Mouse (Mus musculus): ENCODE data around the gene Rreb1.

The Rreb1 gene

GRCm38 (mm10) chr13:37920727-37921126 is 142.5 kb downstream of the Rreb1 start:
- no peak for DNase-seq

DNA sequence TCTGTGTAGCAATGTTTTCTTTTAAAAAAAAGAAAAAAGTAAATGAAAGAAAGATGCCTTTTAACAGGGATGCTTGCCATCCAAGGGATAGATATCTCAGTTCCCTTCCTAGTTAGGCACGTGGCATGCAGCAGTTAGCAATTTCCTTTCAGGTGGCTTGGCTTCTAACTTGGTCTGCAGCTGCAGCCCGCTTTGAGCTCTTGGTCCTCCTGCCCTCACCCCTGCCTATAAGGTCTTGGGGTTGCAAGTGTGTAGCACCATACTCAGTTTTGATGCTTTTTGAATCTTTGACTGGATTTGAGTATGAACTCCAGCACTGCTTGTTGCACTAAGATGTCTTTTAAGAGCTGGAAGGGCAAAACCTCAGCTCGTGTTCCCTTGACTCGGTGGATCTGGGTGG is 144.9 kb downstream of the Rreb1 start:
- no peak for DNase-seq

GRCm38 (mm10) chr13:37923643-37924460 is 145.7 kb downstream of the Rreb1 start:
- no peak for DNase-seq

DNA sequence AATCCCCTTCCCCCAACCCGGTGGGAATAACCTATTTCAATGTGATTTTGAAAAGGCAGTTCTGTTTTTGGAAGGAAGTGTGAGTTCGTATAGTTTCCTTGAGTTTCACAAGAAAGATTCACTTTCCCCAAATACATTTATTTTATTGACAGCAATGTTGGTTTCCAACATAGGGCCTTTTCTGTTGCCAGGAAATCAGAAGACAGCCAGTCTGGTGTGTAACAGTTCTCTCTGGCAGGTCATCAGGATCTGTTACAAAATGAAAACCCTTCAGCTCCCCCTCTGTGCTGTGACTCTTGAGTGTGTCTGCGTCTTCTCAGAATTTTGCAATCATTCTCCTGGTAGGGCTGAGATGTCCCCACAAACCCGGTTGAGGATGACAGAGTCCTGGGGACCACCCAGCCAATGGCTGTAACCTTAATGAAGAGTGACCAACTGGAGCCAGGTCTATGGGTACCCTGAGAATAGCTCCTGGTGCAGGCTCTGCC is 146.3 kb downstream of the Rreb1 start:
- no peak for DNase-seq

- DNase-seq, result no peak
Measured at GRCm38 (mm10) chr13:37926394-37926793, 148.2 kb downstream of the Rreb1 start.

GRCm38 (mm10) chr13:37929532-37929931 is 151.3 kb downstream of the Rreb1 start:
- no peak for DNase-seq

GRCm38 (mm10) chr13:37930091-37930490 is 151.9 kb downstream of the Rreb1 start:
- no peak for DNase-seq

- DNase-seq, result no peak
Measured at GRCm38 (mm10) chr13:37930621-37931020, 152.4 kb downstream of the Rreb1 start.

GRCm38 (mm10) chr13:37931210-37931922 is 153.2 kb downstream of the Rreb1 start:
- DNase-seq, result no peak

GRCm38 (mm10) chr13:37934075-37934474 is 155.9 kb downstream of the Rreb1 start:
- no peak for DNase-seq

- no peak for DNase-seq
Measured at GRCm38 (mm10) chr13:37934920-37935319, 156.7 kb downstream of the Rreb1 start.

DNA sequence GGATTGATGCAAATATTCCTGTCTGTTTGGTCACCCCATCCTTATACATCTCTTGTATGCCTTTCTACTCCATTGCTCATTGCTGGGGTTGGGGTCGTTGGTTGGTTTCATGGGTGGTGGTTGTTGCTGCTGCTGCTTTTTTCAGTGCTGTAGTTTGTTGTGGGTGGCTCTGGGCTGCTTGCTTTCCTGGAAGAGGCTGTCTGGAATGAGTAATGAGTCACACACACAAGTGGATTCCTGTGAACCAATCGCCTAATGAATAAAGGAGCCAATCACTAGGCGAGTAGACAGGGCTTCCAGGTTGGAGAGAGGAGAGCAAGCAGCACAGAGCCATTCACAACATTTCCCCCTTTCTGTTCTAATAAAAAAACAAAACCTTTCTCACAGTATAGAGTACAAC is 158.2 kb downstream of the Rreb1 start:
- DNase-seq, result no peak

DNA sequence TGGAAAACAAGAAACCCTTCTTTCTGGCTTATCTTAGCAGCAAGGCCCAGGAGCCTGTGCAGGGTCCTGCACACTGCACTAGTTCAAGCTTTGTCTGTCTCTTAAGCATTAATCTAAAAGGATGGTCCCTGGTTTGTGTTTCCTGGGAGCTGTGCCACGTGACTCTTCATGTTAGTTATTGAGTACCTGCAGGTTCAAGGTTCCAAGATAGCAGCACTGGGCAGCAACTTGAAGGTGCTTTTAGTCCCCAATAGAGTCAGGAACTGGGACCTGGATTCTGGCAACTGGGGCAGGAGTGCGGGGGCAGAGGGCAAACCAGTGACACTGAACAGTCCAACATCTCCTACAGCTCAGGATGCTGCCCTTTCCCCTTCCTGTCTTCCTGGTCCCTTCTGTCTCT is 162.0 kb downstream of the Rreb1 start:
- DNase-seq, result no peak

GRCm38 (mm10) chr13:37940649-37941048 is 162.4 kb downstream of the Rreb1 start:
- no peak for DNase-seq

DNA sequence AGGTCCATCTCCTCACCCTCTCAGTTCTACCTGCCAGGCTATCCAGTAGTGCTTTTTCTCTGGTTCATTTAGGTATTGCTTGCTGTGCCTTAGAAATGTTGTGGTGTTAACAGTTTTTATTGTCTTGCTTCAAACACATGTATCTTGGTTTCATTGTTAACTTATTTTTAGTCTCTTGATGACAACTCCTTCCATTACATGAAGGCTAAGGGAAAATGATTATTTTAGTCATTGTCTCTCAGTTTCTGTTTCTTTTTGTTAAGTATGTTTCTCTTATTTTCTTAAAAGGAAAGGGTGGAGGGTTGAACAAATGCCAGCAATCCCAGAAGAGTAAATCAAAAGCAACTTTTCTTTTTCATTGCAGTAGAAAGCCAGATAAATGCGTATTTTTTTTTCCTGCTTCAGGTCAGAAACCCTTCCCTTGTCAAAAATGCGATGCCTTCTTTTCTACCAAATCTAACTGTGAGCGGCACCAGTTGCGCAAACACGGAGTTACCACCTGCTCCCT is 163.0 kb downstream of the Rreb1 start:
- DNase-seq, result no peak

GRCm38 (mm10) chr13:37941950-37942886 is 164.0 kb downstream of the Rreb1 start:
- DNase-seq, result no peak

- DNase-seq, result no peak
Measured at GRCm38 (mm10) chr13:37942887-37943331, 164.7 kb downstream of the Rreb1 start.

DNA sequence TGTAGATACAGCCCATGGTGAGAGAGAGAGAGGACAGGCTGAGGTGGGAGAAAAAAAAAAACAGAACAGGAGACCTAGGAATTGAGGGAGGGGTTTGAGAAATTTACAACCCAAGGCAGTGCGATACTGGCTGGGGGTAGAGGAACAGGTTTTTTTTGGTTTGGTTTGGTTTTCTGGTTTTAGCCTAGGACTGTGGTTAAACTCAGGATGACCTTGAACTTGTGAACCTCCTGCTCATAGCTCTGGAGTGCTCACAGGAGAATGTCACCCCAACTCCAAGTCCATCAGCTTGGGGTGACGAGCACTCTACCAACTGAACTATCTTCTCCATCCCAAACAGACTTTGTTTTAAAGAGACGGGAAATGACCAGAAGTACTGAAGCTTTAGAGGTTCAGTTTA is 165.3 kb downstream of the Rreb1 start:
- no peak for DNase-seq

GRCm38 (mm10) chr13:37944306-37944705 is 166.1 kb downstream of the Rreb1 start:
- DNase-seq, result peak in 1 of 2 experiments; percentile 55

- DNase-seq, result no peak
Measured at GRCm38 (mm10) chr13:37945392-37945791, 167.2 kb downstream of the Rreb1 start.

DNA sequence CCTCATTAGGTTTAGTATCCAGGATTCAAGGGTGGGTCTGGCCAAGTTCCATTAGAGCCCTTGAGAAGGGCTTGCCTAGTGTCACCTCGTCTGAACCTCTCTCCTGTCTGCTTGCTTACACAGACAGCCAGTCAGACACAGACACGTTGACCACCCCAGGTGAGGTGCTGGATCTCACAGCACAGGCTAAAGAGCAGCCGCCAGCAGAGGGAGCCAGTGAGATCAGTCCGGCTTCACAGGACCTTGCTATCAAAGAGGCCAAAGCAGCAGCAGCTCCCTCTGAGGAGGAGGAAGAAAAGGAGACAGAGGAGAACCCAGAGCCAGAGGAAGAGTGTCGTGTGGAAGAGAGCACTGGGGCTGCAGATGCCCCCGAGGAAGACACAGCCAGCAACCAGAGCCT is 168.5 kb downstream of the Rreb1 start:
- peak; percentile 81 to 83 for DNase-seq

DNA sequence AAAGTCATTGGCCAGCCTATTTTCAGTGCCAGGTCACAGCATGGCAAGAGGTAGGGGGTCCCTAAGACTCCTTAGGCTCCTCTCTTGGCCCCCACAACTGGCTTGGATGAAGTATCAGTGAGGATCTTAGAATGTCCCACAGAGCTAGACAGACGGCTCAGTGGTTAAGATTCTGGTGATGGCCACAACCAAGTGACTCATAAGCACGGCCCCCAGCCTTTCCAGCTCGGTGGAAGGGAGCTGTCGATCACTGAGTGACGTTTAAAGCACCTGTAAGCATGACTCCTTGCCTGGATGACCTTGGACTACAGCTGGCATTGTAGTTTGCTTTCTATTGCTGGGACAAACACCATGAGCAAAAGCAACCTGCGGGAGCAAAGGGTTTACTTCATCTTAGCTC is 174.8 kb downstream of the Rreb1 start:
- DNase-seq, result no peak

DNA sequence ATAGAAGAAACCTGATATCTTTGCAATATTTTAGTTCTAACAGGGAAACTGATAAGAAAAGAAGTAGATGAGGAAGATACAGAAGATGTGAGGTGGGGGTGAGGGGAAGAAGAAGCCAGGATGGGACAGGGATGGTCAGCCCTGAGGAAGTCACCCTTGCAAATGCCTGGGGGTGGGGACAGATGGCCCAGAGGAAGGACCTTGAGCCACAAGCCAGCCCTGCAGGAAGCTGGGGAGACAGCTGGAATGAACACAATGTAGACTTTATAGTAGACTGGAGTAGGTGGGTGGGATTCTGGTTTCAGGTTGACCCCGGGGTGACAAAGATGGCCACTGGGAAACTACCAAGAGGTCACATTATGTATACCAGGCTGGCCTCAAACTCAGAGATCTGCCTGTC is 176.1 kb downstream of the Rreb1 start:
- DNase-seq, result no peak

All from lung, adult 18-20 months (tissue).